Mouse (Mus musculus) heart, embryonic 12.5 days (tissue): ENCODE data around the gene Radil. TPM values are rescaled to one million over a fixed set of nuclear protein-coding genes. Genes with fewer than 3 reads are reported as not detected.

ENCODE experiments used
- ATAC-seq: fragments of 200-750 bp; cut with Nextera tagmentation; 2 replicates; pipeline ENCODE4 v1.8.0; 2017; ENCODE audit warnings: moderate TSS enrichment, moderate library complexity; ENCODE audit not compliant: insufficient number of reproducible peaks, low FRiP score
- H3K27ac ChIP-seq: fragments of 300-500 bp; sonication (generic); 2 replicates; pipeline ENCODE4 v1.5.1; 2016; ENCODE audit warnings: mild to moderate bottlenecking, moderate library complexity; ENCODE audit not compliant: poor library complexity, severe bottlenecking
- H3K27me3 ChIP-seq: fragments of 300-500 bp; sonication (generic); replicated peaks from 2 replicates; pipeline ENCODE4 v1.6.1; 2016; ENCODE audit warnings: mild to moderate bottlenecking, moderate library complexity
- H3K36me3 ChIP-seq: fragments of 300-500 bp; sonication (generic); 2 replicates; pipeline ENCODE4 v1.6.1; 2016; ENCODE audit warnings: mild to moderate bottlenecking, moderate library complexity
- H3K4me1 ChIP-seq: fragments of 300-500 bp; sonication (generic); replicated peaks from 2 replicates; pipeline ENCODE4 v1.6.1; 2016; ENCODE audit warnings: mild to moderate bottlenecking
- H3K4me2 ChIP-seq: fragments of 300-500 bp; sonication (generic); 2 replicates; pipeline ENCODE4 v1.6.1; 2016; ENCODE audit warnings: mild to moderate bottlenecking, moderate library complexity
- H3K4me3 ChIP-seq: fragments of 300-500 bp; sonication (generic); 2 replicates; pipeline ENCODE4 v1.5.1; 2016; ENCODE audit warnings: mild to moderate bottlenecking
- H3K9ac ChIP-seq: fragments of 300-500 bp; sonication (generic); 2 replicates; pipeline ENCODE4 v1.6.1; 2016; ENCODE audit warnings: mild to moderate bottlenecking, moderate library complexity
- H3K9me3 ChIP-seq: fragments of 300-500 bp; sonication (generic); replicated peaks from 2 replicates; pipeline ENCODE4 v1.6.1; 2016; ENCODE audit warnings: mild to moderate bottlenecking, moderate library complexity
- WGBS: fragments of 180-500 bp; shearing (Covaris S2); methylation state at CpG from one replicate; pipeline ENCODE4 v1.1.7; 2016; 5-methylcytosine and 5-hydroxymethylcytosine counted together
- polyA plus RNA-seq: library from polyadenylated mRNA; unstranded; fragments of >200 nt; fragmentation: Nextera tagmentation; extraction: Ambion mirVana; gene quantifications from 2 replicates; pipeline ENCODE4 v1.2.1, GENCODE M21; 2016

Radil gene
- polyA plus RNA-seq, 1 experiment from 2014 or later: 9.4 TPM

DNA sequence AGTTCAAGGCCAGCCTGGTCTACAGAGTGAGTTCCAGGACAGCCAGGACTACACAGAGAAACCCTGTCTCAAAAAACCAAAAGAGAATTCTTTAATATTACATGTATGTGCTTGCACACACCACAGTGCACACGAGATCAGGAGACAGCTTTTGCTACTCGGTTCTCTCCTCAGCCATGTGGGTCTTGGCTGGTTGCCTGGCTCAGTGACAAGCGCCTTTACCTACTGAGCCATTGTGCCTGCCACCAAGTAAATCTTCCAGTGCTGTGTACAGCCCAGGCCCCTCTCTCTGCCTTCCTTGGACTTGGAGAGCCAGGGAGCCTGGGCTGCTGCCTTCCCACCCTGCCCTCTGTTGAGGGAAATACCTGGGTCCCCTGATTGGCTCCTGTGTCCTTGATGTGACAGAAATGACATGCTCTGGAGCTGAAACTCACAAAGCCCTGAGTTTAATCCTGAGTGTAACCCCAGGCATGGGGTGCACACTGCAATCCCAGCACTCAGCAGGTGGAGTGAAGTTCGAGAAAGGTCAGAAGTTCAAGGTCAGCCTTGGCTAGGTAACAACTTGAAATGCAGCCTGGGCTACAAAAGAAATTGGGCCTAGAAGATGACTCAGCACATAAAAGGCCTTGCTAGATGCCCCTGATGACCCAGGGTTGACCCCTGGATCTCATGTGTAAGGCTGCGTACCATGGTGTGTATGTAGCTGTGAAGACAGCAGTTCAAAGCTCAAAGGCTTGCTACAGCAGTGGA is 72.9 kb downstream of the Radil start:
- Histone ChIP-seq H3K4me1 (peaks cover 10% of the 10 kb centered on the region), H3K9ac (no peak overlapping the region), H3K4me3 (no peak overlapping the region), H3K27me3 (no peaks in the 10 kb centered on the region), H3K27ac (no peak overlapping the region), H3K9me3 (no peaks in the 10 kb centered on the region), H3K36me3 (peaks cover 15% of the 10 kb centered on the region), H3K4me2 (no peak overlapping the region)
- no peak for ATAC-seq
- 83% methylated on average over 5 of the region's 5 CpGs for WGBS

DNA sequence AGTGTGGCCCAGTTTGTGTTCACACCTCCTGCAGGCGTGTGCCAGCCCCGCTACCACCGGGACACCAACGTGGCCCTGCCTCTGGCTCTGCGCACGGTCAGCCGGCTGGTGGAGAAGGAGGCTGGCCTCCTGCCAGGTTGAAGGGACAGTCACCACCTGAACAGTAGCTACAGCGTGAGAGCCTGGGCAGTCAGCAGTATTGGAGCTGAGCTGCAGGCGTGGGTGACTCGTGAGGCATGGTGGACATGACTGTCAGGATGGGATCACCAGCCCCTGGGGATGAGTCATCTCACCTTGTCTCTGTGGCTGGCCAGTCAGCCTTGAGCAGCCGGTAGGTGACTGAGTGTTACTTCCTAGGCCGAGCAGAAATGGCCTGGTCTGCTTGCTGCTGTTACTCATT is 73.6 kb downstream of the Radil start:
- ATAC-seq: peak; percentile 30; the same call in 1 of the 2 replicates
- H3K27ac ChIP-seq: no peak overlapping the region
- peaks cover 10% of the 10 kb centered on the region for H3K4me1 ChIP-seq
- WGBS: 81% methylated on average over 12 of the region's 12 CpGs
- no peak overlapping the region for H3K4me3 ChIP-seq
- no peaks in the 10 kb centered on the region for H3K9me3 ChIP-seq
- no peak overlapping the region for H3K9ac ChIP-seq
- no peak overlapping the region for H3K4me2 ChIP-seq
- no peaks in the 10 kb centered on the region for H3K27me3 ChIP-seq
- peaks cover 17% of the 10 kb centered on the region for H3K36me3 ChIP-seq

DNA sequence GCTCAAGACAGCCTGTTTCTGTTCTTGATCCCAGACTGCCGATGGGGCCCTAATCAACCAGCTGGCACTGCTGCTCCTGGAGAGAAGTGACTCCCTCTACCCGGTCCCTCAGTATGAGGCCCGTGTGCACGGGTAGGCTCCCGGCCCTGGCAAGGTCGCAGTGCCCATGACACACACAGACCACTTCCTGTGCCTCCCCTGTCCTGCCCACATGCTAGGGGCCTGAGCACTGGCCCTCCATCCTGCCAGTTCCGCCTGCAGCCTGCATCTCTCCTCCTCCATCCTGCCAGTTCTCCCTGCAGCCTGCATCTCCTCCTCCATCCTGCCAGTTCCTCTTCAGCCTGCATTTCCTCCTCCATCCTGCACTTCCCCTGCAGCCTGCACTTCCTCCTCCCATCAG is 75.2 kb downstream of the Radil start:
- ATAC-seq: no peak
- Histone ChIP-seq H3K27me3 (no peaks in the 10 kb centered on the region), H3K36me3 (peaks cover 23% of the 10 kb centered on the region), H3K27ac (no peak overlapping the region), H3K4me2 (no peak overlapping the region), H3K4me3 (no peak overlapping the region), H3K9ac (no peak overlapping the region), H3K9me3 (no peaks in the 10 kb centered on the region), H3K4me1 (peaks cover 10% of the 10 kb centered on the region; the same call in 1 of the 2 replicates)
- 80% methylated on average over 7 of the region's 7 CpGs for WGBS

DNA sequence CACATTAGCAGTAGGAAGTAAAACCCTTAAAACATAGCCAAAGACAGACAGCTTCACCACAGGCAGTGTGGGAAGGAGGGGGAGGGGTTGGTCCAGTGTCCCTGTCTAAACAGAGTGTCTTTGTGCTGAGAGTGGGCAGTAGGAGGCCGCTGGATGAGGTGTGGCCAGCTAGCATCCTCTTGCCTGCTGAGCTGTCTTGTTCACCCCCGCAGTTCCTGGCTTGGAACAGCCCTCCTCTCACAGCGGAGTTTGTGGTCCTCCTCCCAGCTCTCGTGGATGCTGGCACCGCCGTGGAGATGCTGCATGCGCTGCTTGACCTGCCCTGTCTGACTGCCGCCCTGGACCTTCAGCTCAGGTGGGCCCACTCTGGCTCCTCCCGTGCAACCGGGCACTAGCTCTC is 77.2 kb downstream of the Radil start:
- Histone ChIP-seq H3K4me1 (0 out of 2 replicates have a peak, but pooled peaks cover 5% of the 10 kb centered on the region), H3K4me3 (no peak overlapping the region), H3K9ac (no peak overlapping the region), H3K27me3 (no peaks in the 10 kb centered on the region), H3K27ac (no peak overlapping the region), H3K4me2 (no peak overlapping the region), H3K36me3 (peaks cover 41% of the 10 kb centered on the region), H3K9me3 (no peaks in the 10 kb centered on the region)
- WGBS: 72% methylated on average over 10 of the region's 10 CpGs
- no peak for ATAC-seq

DNA sequence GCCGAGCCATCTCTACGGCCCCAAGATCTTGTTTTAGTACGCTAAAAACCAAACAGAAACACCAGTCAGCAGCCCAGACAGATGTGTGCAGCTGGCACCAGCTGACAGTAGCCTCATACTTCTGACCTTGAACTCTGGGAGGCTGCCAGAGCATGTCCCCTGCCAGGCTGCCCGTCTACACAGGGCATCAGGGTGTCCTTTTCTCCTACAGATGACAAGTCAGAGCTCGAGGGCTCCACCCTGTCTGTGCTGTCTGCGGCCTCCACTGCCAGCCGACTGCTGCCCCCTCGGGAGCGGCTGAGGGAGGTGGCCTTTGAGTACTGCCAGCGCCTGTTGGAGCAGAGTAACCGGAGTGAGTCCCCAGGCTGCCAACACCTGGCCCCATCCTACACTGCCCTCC is 81.1 kb downstream of the Radil start:
- peaks cover 3% of the 10 kb centered on the region for H3K4me1 ChIP-seq
- H3K9ac ChIP-seq: no peak overlapping the region
- H3K4me2 ChIP-seq: no peak overlapping the region
- no peaks in the 10 kb centered on the region for H3K27me3 ChIP-seq
- no peak overlapping the region for H3K4me3 ChIP-seq
- H3K27ac ChIP-seq: no peak overlapping the region
- no peaks in the 10 kb centered on the region for H3K9me3 ChIP-seq
- ATAC-seq: no peak
- WGBS: 86% methylated on average over 11 of the region's 11 CpGs
- H3K36me3 ChIP-seq: peaks cover 47% of the 10 kb centered on the region

DNA sequence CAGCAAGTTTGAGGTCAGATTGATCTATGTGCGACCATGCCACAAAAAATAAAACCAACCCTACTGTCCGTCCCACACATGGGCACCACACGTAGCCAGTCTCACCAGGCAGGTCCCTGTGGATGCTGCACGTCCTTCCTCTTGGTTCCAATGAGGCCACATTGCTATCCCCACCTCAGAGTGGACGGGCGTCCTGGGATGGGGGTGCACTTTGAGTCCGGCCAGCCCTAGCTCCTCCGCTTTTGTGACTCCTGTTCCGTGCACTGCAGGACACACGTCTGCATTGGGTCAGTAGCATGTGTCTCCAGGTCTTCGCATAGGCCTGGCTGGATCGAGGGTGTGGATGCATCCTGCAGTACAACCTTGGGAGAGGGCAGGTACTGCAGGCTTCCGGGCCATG is 82.5 kb downstream of the Radil start:
- Histone ChIP-seq H3K4me3 (no peak overlapping the region), H3K27me3 (no peaks in the 10 kb centered on the region), H3K36me3 (peaks cover 39% of the 10 kb centered on the region), H3K4me1 (peaks cover 9% of the 10 kb centered on the region), H3K9ac (no peak overlapping the region), H3K27ac (no peak overlapping the region), H3K9me3 (no peaks in the 10 kb centered on the region), H3K4me2 (no peak overlapping the region)
- WGBS: 88% methylated on average over 13 of the region's 13 CpGs
- ATAC-seq: no peak

DNA sequence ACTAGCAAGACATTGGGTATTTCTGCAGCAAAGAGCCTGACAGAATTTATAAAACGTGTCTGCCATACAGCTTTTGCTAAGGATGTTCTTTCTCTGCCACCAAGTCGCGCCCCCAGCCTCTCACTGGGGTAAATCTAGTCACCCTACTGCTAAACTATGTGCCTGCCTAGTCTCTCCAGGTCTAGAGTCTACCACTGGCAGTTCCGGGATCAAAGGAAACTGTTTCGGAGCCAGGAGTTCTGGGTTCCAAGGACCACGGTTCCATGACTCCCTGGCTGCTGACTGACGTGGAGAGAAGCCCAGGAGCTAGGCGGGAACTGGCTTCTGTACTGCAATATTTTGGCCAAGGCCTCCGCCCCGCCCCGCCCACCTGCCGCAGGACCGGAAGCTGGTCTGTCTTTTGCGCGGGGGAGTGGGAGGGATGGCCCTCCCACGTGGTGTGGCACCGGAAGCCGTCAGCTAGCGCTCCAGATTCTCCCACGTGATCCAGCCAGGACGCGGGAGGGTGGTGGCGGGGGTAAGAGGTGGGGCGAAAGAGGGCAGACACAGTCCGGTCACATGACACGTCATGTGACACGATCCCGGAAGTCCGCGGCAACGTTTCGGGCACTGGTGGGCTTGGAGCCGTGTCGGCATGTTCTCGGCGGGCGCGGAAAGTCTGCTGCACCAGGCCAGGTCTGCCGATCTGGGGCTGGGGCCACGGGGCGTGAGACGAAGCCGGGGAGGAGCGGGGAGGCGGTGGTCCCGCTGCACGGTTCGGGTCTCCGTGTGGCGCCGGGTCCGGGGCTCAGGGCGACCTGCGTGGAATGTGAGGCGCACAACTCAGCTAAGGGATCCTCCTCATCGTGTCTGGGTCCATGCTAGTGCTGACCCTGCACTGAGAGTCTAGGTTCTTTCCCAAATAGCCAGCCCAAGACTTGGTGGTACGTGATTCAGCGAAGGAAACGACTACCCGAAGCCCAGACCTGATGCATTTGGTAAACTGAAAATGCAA is 87.1 kb downstream of the Radil start, which contains the start of gene Ap5z1:
Gene Ap5z1, plus strand, starts transcription at position 484 of the 994 bp plus-strand sequence.
- Histone ChIP-seq H3K9me3 (no peaks in the 10 kb centered on the region), H3K4me2 (peak within 1 kb of the TSS; percentile 76), H3K4me1 (peaks cover 12% of the 10 kb centered on the region), H3K36me3 (peaks cover 45% of the 10 kb centered on the region), H3K27ac (peak within 1 kb of the TSS; percentile 87), H3K9ac (peak within 1 kb of the TSS; percentile 75), H3K4me3 (peak within 1 kb of the TSS; percentile 75), H3K27me3 (no peaks in the 10 kb centered on the region)
- ATAC-seq: peak; percentile 97
- 2% methylated on average over 60 of the region's 60 CpGs for WGBS

DNA sequence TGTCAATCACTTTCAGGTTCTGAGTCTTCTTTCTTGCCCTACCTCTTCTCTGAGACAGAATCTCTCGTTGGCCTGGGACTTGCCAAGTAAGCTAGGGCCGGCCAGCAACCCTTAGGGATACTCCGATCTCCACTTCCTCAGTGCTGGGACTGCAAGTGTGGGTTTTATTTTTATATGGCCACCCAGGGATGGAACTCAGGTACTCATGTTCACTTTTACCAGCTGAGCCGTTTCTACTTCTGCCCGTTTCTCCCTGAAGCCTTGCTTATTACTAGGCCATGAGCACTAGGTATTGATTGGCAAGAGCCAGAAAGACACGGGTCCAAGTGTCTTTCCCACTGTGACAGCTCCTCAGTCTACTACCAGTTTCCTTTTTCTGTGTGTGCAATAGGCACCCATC is 87.9 kb downstream of the Radil start:
- peaks cover 45% of the 10 kb centered on the region for H3K36me3 ChIP-seq
- ATAC-seq: no peak
- WGBS: 89% methylated on average over 6 of the region's 6 CpGs
- H3K4me1 ChIP-seq: peaks cover 12% of the 10 kb centered on the region
- peak overlapping the region; percentile 76 for H3K4me2 ChIP-seq
- H3K4me3 ChIP-seq: peak overlapping the region; percentile 75
- no peaks in the 10 kb centered on the region for H3K27me3 ChIP-seq
- no peaks in the 10 kb centered on the region for H3K9me3 ChIP-seq
- peak overlapping the region; percentile 62; the same call in 1 of the 2 replicates for H3K9ac ChIP-seq
- peak overlapping the region; percentile 87 for H3K27ac ChIP-seq

DNA sequence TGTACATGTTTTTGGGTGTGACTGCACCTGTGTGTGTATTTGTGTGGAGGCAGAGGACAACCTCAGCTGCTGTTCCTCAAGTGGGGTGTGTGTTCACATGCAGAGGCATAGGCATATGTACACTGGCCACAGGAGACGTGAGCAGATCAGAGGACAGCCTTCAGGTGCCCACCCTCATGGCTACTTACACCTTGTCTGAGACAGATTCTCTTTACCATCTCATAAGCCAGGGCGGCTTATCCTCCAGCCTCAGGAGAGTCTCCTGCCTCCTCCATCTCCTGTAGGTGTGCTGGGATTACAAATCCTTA is 88.3 kb downstream of the Radil start:
- Histone ChIP-seq H3K4me1 (peaks cover 12% of the 10 kb centered on the region), H3K36me3 (peaks cover 45% of the 10 kb centered on the region), H3K9me3 (no peaks in the 10 kb centered on the region), H3K9ac (no peak overlapping the region), H3K4me2 (no peak overlapping the region), H3K4me3 (no peak overlapping the region), H3K27me3 (no peaks in the 10 kb centered on the region), H3K27ac (no peak overlapping the region)
- no peak for ATAC-seq
- 95% methylated on average over 2 of the region's 2 CpGs for WGBS

DNA sequence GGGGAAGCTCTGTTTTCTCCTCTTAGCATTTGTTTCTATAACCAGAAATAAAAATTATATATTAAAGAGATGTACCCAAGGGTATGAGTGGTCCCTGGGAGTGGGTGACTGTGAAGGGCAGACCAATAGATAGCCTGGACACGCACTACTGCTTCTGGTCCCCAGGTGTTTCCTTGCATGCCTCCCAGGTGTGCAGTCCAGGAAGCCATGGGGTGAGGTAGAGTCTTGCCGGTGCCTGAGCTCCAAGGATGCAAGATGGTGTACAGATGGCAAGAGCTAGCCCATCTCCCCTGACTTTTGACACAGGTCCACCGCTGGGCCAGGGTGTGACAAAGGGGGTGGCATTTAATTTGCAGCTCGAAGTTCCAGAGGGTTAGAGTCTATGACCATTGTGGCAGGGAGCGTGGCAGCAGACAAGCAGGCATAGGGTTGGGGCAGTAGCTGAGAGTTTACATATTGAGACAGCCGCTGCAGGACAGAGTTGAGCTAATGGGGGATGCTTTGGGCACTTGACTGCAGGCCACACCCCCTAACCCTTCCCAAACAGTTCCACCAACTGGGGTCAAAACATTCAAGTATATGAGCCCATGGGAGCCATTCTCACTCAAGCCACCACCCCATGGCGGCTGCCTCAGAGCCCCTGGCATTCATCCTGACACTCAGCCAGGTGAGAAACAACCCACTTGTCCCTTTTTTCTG is 88.8 kb downstream of the Radil start:
- no peaks in the 10 kb centered on the region for H3K9me3 ChIP-seq
- no peak overlapping the region for H3K9ac ChIP-seq
- H3K36me3 ChIP-seq: peaks cover 48% of the 10 kb centered on the region
- 93% methylated on average over 7 of the region's 7 CpGs for WGBS
- no peak for ATAC-seq
- no peak overlapping the region for H3K4me3 ChIP-seq
- H3K4me2 ChIP-seq: no peak overlapping the region
- no peaks in the 10 kb centered on the region for H3K27me3 ChIP-seq
- H3K4me1 ChIP-seq: peaks cover 16% of the 10 kb centered on the region
- H3K27ac ChIP-seq: no peak overlapping the region

DNA sequence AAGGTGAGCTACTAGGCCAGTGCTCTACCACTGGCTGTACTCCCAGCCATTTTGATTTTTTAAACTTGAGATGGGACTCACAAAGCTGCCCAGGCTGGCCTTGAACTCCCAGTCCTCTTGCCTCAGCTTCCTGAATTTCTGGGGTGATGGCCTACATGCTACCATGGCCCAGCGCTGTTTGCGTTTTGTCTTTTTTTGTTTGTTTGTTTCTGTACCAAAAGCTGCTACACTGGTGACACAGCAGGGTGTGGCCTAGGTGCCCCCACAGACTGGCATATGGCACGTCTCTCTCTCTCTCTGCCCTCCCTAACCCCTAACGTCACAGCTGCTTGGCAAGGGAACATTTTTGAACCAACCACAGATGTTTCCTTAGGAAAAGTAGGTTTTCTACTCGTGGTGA is 91.1 kb downstream of the Radil start:
- H3K36me3 ChIP-seq: peaks cover 69% of the 10 kb centered on the region
- 70% methylated on average over 5 of the region's 5 CpGs for WGBS
- H3K9ac ChIP-seq: no peak overlapping the region
- H3K4me2 ChIP-seq: no peak overlapping the region
- no peak overlapping the region for H3K27ac ChIP-seq
- H3K9me3 ChIP-seq: no peaks in the 10 kb centered on the region
- no peak for ATAC-seq
- peaks cover 14% of the 10 kb centered on the region for H3K4me1 ChIP-seq
- H3K27me3 ChIP-seq: no peaks in the 10 kb centered on the region
- H3K4me3 ChIP-seq: no peak overlapping the region
